Mouse (Mus musculus) spleen, postnatal 4 days (tissue): ENCODE data around the gene Trank1.

Experiments
- DNase-seq, 2 experiments: peaks; one replicate each; pipeline ENCODE4 v3.0.0; 2022; ENCODE audit warnings: low spot score in 2 of 2

Gene Trank1

DNA sequence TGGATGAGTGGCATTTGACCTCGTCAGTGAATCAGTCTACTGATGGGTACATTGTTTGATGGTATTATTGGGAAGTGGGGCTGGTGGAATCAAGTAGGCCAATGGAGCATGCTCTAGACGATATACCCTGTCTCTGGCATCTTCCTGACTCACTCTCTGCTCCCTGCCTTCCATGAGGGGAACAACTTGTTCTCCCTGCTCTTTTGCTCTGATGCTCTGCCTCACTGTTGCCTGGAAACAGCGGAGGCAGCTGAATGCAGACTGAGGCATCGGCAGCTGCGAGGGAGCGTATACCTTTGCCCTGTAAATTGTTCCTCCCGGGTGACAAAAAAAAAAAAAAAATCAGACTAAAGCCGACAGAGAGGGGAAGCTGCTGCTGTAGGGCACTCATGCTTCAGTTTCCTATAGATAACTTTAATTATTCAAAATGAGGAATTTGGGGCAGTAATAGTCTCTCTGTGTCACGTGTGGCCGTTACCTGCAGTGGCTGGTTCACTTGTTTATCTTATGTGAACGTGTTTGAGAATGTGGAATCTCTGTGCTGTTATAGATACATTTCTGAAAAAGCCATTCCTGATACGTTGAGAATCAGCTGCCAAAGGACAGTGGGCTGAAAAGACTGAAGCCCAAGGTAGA is 9.2 kb upstream of the Trank1 start:
- DNase-seq: no peak

DNA sequence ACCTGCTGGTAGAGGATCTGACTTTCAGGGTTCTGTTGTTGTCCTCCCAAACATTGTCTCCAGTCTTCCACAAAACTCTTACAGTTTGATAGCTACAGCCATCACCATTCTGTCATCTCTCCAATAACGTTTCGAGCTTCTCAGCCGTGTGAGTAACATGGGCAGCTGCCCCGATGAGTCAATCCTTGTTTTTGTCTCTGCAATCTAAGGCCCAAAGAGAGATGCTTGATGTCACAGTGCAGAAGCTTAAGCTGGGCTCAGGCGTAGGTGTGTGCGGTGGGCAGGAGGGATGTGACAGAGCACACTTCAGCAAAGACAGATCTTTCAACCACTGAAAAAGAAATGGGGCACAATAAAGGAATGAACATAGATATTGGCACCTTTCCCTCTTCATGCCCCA is 7.5 kb upstream of the Trank1 start:
- DNase-seq: no peak

DNA sequence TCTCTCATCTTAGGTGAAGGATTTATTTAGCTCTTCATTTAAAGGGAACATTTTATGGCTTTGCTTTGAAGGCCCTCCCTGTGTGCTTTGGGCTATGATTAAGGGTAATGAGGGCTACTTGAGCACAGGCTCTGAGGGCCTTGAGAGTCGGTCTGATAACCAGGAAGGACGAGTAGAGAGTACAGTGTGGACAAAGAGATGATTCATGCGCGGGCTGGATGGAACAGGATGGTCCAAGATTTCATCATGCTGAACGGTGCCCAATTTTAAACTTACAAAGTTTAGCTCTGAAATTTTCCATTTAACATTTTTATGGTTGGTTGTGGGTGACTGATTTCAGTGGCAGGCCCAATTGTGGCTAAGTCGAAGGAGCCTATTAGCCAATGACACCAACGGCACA is 5.4 kb upstream of the Trank1 start:
- no peak for DNase-seq

DNA sequence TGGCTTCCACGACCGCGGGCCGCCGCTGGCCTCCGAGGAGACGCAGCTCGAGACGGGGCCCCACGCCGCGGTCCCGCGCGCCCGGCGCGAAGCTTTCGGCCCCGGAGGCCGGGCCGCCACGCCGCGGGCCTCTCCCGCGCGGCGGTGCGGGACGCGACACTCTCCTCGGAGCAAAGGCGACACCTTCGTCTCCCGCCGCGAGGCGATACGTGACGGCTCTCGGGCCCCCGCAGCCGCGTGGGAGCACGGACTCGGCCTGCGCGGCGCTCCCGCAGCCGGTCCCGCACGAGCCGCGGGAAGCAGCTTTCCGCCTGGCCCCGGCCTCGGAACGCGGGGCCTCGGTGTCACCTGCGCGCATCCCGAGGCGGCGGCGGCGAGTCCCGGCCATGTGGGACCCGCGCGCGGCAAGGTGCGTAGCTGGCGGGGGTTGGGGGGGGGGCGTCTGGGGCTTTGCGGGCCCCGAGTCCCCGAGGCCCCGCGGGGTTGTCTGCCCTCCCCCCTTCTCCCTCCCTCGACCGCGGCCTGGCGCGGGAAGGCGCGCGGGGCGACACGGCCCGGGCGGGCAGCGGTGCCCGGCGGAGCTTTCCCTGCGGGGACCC is 403 bp downstream of the Trank1 start:
- no peak for DNase-seq

DNA sequence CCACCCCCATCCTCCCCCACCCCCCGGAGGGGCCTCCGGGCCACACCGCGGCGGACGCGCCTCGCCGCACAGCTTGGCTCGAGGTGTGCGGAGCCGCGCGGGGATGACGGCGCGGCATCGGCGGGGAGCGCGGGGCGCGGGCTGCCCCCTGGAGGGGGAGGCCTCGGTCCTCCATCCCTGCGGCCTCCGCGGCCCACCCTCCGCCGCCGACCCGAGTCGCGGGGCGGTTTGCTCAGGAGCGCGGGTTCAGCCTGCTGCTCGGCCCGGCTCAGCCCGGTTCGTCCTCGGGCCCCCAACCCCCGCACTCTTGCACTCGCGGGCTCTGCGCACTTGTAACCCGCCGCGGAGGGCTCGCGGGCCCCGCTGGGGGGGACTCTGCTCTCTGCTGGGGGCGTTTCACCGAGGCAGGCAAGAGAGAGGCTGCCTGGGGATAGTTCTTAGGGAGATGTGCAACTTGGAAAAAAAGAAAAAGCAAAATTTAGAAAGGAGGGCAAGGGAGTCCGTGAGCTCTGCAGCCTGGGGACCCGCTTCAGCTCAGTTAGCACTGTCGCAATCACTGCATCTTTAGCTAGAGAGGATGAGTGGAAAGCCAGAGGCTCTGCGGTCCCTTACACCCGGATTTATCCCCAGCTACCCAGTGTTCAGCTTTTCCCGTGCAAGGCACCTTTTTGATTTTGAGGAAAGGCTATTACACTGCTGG is 1.1 kb downstream of the Trank1 start:
- DNase-seq: no peak

DNA sequence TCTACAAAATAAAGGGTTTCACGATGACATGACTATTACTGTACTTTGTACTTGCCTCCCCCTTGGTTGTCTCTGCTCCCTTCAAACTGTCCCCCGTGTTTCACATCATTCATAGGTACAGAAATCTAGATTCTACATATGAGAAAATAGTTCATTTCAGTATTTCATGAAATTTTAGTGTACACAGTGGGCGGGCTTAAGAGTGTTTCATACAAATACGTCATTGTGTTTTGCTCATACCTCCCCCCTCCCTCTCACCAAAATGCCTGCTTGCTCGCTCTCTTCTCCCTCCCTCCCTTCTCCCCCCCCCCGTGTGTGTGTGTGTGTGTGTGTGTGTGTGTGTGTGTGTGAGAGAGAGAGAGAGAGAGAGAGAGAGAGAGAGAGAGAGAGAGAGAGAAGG is 1.8 kb downstream of the Trank1 start:
- DNase-seq: no peak

DNA sequence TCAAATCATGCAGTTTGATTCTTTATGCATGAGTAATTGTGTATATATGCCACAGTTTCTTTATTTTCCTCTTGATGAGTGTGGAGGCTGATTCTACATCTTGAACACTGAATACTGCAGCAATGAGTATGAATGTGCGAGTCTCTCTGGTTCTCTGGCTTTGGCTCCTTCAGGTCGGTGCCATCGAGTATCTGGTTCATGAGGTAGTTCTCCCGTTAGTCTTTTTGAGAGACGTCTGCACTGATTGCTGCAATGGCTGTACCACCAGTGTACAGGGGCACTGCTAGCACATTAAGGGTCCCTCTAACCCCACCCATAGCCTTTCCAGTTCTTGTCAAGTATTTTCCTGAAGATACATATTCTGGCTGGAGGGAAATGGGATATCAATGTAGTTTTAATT is 2.3 kb downstream of the Trank1 start:
- no peak for DNase-seq

DNA sequence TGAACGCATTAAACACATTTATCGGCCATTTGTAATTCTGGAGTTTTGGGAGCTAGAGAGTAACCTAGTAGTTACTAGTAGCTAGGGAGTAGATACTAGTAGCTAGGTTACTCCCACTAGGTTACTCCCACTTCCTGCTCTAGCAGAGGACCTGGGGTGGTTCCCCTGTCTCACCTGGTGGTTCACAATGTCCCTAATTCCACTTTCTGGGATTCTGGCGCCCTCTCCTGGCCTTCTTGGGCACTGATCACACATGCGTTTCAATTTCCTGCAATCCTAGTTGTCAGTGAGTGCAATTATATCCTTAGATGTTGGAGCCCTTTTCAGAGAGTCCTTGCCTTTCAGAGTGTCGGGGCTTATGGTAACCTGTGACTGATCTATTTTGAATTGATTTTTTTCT is 2.7 kb downstream of the Trank1 start:
- DNase-seq: peak; percentile 24 to 72

DNA sequence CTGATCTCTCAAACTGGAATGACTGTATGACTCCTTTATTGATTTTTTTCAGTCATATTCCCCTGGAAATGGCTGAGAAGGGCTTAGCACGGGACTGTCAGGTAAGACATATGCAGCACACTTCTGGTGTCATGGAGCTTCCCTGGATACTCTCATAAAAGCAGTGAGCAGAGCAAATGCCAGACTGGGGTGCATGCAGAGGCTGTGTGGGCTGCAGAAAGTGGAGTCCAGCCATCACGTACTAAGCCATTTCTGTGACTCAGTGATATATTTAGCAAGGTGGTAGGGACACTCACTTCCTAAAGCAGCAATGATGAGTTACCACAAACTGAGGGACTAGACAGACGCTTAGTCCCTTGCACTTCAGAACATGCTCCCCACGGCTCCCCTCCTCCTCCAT is 9.4 kb downstream of the Trank1 start:
- DNase-seq: peak in 1 of 2 experiments; percentile 35

DNA sequence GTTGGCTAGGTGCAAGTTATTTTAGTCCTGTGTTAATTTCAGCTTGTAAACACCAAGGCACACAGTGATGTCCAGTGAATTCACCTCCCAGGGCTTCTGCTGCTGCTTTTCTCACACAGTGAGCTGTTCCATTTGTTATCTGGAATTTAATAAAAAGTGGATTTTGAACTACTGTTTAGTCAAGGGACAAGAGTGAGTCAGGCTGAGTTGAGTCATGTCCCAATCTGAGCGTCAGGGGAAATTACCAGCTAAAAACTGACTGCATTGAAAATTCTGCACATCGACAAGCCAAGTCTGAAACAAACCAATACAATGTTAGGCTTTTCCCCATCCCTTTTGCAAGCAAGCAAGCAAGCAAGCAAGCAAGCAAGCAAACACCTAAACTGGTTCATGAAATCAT is 13.3 kb downstream of the Trank1 start:
- peak in 1 of 2 experiments; percentile 18 for DNase-seq

DNA sequence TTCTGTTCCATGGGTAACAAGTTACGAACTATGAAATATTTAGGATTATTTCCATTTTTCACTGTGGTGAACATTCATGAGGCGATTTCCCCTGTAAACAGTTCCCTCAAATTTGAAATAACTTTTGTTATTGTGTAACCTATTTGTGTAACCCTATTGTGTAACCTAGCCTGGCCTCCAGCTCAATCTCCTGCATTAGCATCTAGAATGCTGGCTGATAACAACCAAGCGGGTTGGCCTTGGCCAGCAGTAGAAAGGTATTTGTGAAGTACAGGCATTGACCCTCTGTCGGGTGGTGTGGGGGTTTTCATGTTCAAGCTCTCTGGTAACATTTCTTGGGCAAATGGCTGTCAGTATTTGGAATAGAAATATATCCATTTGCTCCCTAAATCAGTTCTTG is 18.3 kb downstream of the Trank1 start:
- DNase-seq: no peak

DNA sequence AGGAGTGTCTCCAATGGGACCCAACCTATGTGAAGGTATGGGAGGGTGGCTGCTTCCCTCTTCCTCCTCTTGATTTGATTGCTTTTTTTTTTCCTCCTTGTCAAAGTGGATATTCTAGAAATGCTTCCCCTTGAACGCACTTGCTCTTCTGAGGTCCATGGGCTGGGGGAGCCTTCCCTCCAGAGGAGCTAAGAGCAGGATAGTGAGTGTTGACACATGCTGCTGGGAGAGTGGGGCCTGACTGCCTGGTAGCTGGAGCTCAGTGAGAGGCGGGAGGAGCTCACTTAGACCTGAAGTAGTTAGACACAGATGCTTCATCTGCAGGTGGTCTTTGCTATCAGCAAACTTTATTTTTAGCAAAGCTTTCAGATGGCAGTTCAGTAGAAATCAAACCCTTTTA is 22.3 kb downstream of the Trank1 start:
- DNase-seq: no peak

DNA sequence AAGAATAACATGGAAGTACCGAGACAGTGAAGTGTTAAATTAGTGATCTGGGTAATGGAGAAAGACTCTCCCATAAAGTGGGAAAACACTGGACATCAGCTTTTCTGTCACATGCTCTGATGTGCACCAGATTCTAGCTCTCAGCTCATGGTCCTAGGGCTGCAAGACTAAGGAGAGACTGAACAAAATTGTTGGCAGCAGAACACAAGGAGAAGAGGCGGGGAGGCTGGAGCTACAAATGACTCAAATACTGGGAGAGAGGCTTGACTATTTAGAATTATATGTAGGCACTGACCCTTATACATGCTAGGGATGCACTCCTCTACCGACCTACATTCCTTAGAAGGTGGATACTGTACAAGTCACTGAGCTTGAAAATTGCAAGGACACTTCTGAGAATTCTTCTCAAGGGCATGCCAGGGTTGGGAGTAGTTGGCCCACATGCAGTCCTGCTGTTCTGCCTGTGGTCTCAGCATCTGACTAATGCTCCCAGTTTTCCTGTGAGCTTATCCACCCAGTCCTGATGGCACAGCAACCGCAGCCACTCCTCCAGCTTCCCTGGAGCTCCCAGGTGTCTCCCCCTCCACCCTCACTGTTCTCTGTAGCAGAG is 23.1 kb downstream of the Trank1 start:
- DNase-seq: no peak

DNA sequence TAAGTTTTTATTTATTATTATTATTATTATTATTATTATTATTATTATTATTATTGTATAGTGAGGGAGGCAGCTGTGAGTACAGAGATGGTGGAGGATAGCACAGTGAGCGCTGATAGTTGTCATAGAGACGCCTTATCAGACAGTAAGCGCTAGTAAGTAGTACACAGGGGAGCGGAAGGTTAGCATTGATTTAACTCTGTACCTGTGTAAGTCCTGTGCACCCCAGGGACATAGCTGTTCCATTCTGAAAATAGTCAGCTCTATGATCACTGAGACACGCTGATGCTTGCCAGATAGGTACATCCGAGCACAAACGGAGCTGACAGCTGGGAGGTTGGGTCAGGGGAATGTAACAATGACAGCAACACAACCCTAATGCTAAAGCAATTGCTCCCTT is 39.7 kb downstream of the Trank1 start:
- no peak for DNase-seq

DNA sequence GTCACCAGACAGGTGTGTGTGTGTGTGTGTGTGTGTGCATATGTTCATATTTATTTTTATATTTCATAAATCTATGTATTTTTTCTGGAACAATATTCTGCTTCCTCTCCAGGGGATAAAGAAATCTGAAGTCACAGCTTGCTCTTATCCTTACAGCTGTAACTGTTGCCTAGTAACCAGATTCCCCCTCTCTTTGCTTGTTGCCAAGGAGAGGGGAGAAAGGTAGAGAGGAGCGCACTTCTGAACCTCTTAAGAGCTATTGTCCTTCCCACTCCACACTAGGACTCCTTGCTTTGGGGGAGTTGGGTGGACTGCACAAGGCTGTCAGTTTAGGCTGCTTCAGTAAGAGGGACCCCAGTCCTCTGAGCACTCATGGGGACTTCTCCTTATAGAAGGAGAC is 40.1 kb downstream of the Trank1 start:
- no peak for DNase-seq

DNA sequence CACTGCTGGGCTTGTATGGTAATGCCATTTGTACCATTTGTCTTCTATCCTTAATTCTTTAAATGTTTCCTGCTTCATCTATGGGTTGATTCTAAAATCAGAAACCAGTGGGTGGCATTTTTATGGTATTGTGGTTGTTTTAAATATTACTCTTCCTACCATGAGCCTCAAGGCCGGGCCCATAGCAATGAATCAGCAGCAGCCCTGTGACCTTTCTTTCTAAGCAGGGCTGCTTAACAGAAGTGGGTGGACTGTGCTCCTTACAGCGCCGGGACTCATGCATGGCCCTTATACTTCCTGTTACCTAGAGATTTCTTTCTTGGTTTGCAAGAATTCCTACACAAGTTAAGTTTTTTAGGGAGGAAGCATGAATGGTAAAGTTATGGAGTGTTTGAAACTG is 41.1 kb downstream of the Trank1 start:
- DNase-seq: no peak

DNA sequence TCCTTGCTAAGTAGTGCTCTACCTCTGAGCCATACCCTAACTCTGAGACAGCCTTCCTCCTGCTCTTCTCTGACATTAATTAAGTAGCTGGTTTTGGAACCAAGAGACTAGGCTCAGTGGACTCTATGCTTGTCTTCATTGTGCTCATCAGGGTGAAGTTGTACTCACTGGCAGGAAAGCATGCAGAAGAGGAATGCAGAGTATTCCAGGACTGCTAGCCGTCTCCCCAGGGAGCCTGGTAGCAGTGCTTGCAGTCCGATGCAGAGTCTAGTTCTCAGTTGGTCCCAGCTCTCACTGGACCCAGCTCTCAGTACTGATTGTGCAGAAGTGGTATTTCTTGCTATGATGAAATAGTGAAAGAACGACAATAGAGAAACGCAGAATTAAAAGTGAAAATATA is 43.5 kb downstream of the Trank1 start:
- peak in 1 of 2 experiments; percentile 26 for DNase-seq

DNA sequence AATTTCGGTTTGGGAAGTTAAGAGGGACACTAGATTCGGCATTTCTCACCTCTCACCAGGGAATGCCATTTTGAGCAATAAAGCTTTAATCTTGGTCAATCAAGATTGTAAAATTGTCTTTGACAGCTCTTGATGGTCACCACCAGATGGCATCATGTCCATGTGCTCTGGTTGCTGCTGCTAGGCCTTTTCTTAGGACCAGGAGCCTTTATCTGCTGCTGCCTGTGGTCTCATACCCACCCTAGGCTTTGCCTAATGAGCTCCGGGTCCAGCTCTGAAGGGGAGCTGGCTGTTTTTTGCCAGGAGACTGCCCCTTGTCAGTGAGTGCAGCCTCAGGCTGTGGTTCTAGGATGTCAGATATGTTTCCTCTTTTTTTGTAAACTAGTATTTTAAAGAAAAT is 44.8 kb downstream of the Trank1 start:
- peak in 1 of 2 experiments; percentile 33 for DNase-seq

DNA sequence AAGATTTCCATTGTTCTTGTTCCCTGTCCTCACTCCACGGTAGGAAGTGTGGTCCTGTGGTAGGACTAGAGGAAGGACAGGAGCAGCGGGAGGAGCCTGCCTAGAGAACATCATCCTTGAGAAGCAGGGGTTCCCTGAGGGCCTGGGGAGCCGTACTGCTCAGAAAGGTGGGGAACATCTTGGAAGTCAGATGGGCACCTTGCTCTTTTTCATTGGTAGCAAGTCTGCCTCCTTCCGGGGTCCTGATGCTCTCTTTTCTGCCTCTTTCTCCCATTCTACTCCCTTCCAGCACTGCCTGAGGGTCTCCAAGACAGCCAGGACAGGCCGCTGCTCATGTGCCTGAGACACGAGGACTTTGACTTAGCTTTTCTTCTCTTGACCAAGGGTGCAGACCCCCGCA is 52.1 kb downstream of the Trank1 start:
- peak in 1 of 2 experiments; percentile 55 for DNase-seq

DNA sequence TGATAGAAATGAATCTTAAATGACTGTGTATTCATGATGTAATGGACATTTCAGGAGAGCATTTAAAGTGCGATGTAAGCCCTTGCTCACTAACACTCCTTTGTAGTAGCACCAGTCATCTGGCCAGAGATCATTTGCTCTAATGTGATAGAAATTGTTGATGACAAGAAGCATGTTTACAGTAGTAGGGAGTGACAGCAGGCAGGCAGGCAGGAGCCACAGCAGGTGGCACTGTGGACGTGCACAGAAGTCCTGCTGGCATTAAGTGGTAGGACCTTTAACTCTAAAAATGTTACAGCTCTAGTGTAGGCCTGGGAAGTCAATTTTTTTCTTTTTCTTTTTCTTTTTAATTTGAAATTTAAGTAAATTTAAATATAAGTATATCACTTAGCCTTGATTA is 56.2 kb downstream of the Trank1 start:
- DNase-seq: no peak

DNA sequence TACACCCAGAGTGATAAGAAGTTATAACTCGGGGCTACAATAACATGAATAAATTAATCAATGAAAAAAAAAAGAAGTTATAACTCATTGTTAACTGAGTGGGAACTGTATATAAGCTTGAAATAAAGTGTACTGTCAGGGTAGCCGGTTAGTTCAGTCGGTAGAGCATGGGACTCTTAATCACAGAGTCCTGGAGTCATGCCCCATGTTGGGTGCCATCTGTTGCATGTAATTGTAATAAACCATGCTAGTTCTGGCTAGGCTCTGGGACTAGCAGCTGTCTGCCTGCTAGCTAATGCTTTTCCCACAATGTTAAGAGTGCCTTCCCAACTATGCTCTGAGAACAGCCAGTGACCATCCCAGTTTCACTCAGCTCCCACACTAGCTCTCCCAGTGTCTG is 60.5 kb downstream of the Trank1 start:
- no peak for DNase-seq

DNA sequence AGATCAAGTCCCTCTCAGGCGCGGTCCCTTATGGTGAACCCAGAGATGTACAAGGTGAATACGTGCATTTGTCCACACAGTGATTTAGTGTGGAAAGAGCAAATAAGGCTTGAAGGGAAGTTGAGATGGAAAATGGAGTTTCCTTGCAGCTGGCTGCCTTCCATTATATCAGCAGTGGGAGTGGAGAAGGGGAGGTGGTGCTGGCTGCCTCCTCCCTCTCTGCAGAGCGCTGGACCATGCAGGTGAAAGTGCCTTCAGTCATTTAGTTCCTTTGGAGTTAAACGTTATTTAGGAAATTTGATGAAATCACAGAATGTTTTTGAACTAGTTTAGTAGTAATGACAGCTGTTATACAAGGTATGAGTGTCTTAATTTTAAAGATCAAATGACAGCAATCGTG is 66.3 kb downstream of the Trank1 start:
- no peak for DNase-seq
